In genomic region chr9:102249124-102249816, GRCm38 (mm10) we compare ENCODE assay signal across 14 mouse cellular contexts.
DNase-seq lines count a peak whose midpoint lies in the region; ATAC-seq and TF ChIP-seq lines count a peak whose summit lies in the region.
"Had no signal": no experiment of that assay in that cellular context is flagged by ENCODE, and none has a peak within 500 bp of the region (broad histone marks: within the 10 kb centered on the region; RNA-seq: fewer than 3 reads in every experiment).

No protein-coding gene starts in this region.

- WGBS in kidney, embryonic 14.5 days, result 15% methylated on average over 9 of the region's 9 CpGs
- WGBS in kidney, adult 2 months, result 19% methylated on average over 9 of the region's 9 CpGs
- 5% methylated on average over 9 of the region's 9 CpGs for WGBS in forebrain, embryonic 13.5 days
- 17% methylated on average over 9 of the region's 9 CpGs for WGBS in hindbrain, embryonic 16.5 days
- WGBS in neural tube, embryonic 14.5 days, result 16% methylated on average over 9 of the region's 9 CpGs

- ATAC-seq in kidney, embryonic 14.5 days (ENCODE audit: low FRiP score, low TSS enrichment), result peak; percentile 91
- peak; percentile 87 for ATAC-seq in forebrain, embryonic 13.5 days
- peak; percentile 49 for ATAC-seq in hindbrain, embryonic 16.5 days
- 0 out of 2 replicates have a peak, but pooled peaks have one; percentile 35 for ATAC-seq in neural tube, embryonic 14.5 days (ENCODE audit: low read depth)
- no peak for ATAC-seq in megakaryocyte-erythroid progenitor cell, adult 5-6 weeks (replicated peaks; ENCODE audit: low FRiP score, low TSS enrichment, poor library complexity, severe bottlenecking)
- ATAC-seq: intestine, postnatal 0 days had no signal

- peaks cover 9% of the 10 kb centered on the region for H3K4me1 ChIP-seq in kidney, embryonic 14.5 days (ENCODE audit: control insufficient read depth, insufficient read depth, low read length)
- H3K4me1 ChIP-seq in kidney, adult 2 months (ENCODE audit: control insufficient read depth, insufficient read depth, low read length), result no peaks in the 10 kb centered on the region
- peaks cover 50% of the 10 kb centered on the region for H3K4me1 ChIP-seq in forebrain, embryonic 13.5 days
- peaks cover 16% of the 10 kb centered on the region for H3K4me1 ChIP-seq in hindbrain, embryonic 16.5 days (ENCODE audit: control insufficient read depth, insufficient read depth, low read depth, low read length)
- H3K4me1 ChIP-seq in neural tube, embryonic 14.5 days (ENCODE audit: control insufficient read depth, insufficient read depth, low read length), result peaks cover 15% of the 10 kb centered on the region
- H3K4me1 ChIP-seq: liver, embryonic 15.5 days had no signal

- no peak for TF ChIP-seq CTCF in kidney, adult 2 months (conservative IDR thresholded peaks at IDR 0.05; ENCODE audit: insufficient read depth, insufficient read length, low read depth, low read length)

- no peaks in the 10 kb centered on the region for H3K9me3 ChIP-seq in kidney, embryonic 14.5 days (ENCODE audit: control insufficient read depth, low read length)
- no peaks in the 10 kb centered on the region for H3K9me3 ChIP-seq in forebrain, embryonic 13.5 days (replicated peaks)
- H3K9me3 ChIP-seq in hindbrain, embryonic 16.5 days (ENCODE audit: control insufficient read depth, low read length), result no peaks in the 10 kb centered on the region
- H3K9me3 ChIP-seq in neural tube, embryonic 14.5 days (ENCODE audit: control insufficient read depth, low read length), result no peaks in the 10 kb centered on the region
- H3K9me3 ChIP-seq: embryonic facial prominence, embryonic 13.5 days; liver, embryonic 15.5 days had no signal

- TF ChIP-seq POLR2A in kidney, adult 2 months (IDR thresholded peaks at IDR 0.05; ENCODE audit: low read depth, low read length), result no peak

- no peaks in the 10 kb centered on the region for H3K36me3 ChIP-seq in kidney, embryonic 14.5 days (ENCODE audit: control insufficient read depth, insufficient read depth, low read length)
- no peaks in the 10 kb centered on the region for H3K36me3 ChIP-seq in kidney, adult 2 months (ENCODE audit: control insufficient read depth, insufficient read depth, low read length)
- H3K36me3 ChIP-seq in forebrain, embryonic 13.5 days (ENCODE audit: poor library complexity, severe bottlenecking), result no peaks in the 10 kb centered on the region
- H3K36me3 ChIP-seq in hindbrain, embryonic 16.5 days (ENCODE audit: control insufficient read depth, insufficient read depth, low read length), result no peaks in the 10 kb centered on the region
- H3K36me3 ChIP-seq in neural tube, embryonic 14.5 days (ENCODE audit: control insufficient read depth, insufficient read depth, low read length), result no peaks in the 10 kb centered on the region
- H3K36me3 ChIP-seq: embryonic facial prominence, embryonic 13.5 days; liver, embryonic 15.5 days had no signal

- H3K4me2 ChIP-seq in kidney, embryonic 14.5 days (replicated peaks; ENCODE audit: low read depth, low read length), result no peak overlapping the region
- peak overlapping the region; percentile 24 for H3K4me2 ChIP-seq in forebrain, embryonic 13.5 days
- H3K4me2 ChIP-seq in hindbrain, embryonic 16.5 days (ENCODE audit: low read length), result no peak overlapping the region
- no peak overlapping the region for H3K4me2 ChIP-seq in neural tube, embryonic 14.5 days (ENCODE audit: low read depth, low read length)
- H3K4me2 ChIP-seq: embryonic facial prominence, embryonic 13.5 days; liver, embryonic 15.5 days had no signal

- DNase-seq in kidney, adult 2 months, result no peak
- no peak for DNase-seq in layer of hippocampus, postnatal 10 days (ENCODE audit: low spot score in 2 of 2)
- DNase-seq in natural killer cell, adult 2 months (ENCODE audit: low spot score in 2 of 2), result no peak
- DNase-seq: cerebellum, adult 9-10 months; layer of hippocampus, adult 9-11 months; thymus, adult 18-20 months had no signal

- H3K27me3 ChIP-seq in kidney, embryonic 14.5 days (ENCODE audit: control insufficient read depth, insufficient read depth, low read length), result no peaks in the 10 kb centered on the region
- no peaks in the 10 kb centered on the region for H3K27me3 ChIP-seq in kidney, adult 2 months (replicated peaks; ENCODE audit: control insufficient read depth, insufficient read depth, low read length)
- H3K27me3 ChIP-seq in forebrain, embryonic 13.5 days, result peaks cover 86% of the 10 kb centered on the region
- no peaks in the 10 kb centered on the region; the same call in 1 of the 2 replicates for H3K27me3 ChIP-seq in hindbrain, embryonic 16.5 days (replicated peaks; ENCODE audit: control insufficient read depth, insufficient read depth, low read length)
- H3K27me3 ChIP-seq in neural tube, embryonic 14.5 days (ENCODE audit: control insufficient read depth, insufficient read depth, low read length), result no peaks in the 10 kb centered on the region
- H3K27me3 ChIP-seq: embryonic facial prominence, embryonic 13.5 days; liver, embryonic 15.5 days had no signal

- no peak overlapping the region for H3K9ac ChIP-seq in kidney, embryonic 14.5 days (ENCODE audit: low read depth, low read length)
- H3K9ac ChIP-seq in forebrain, embryonic 13.5 days, result 0 out of 2 replicates have a peak overlapping the region, but pooled peaks have one; percentile 32
- no peak overlapping the region for H3K9ac ChIP-seq in hindbrain, embryonic 16.5 days (ENCODE audit: low read depth, low read length)
- no peak overlapping the region for H3K9ac ChIP-seq in neural tube, embryonic 14.5 days (replicated peaks; ENCODE audit: low read depth, low read length)
- H3K9ac ChIP-seq: embryonic facial prominence, embryonic 13.5 days; liver, embryonic 15.5 days had no signal

- no peak overlapping the region for H3K4me3 ChIP-seq in kidney, embryonic 14.5 days (ENCODE audit: low read length)
- H3K4me3 ChIP-seq in kidney, adult 2 months (ENCODE audit: insufficient read depth, low read depth, low read length), result no peak overlapping the region
- no peak overlapping the region for H3K4me3 ChIP-seq in forebrain, embryonic 13.5 days
- no peak overlapping the region for H3K4me3 ChIP-seq in hindbrain, embryonic 16.5 days (ENCODE audit: low read length)
- no peak overlapping the region for H3K4me3 ChIP-seq in neural tube, embryonic 14.5 days (ENCODE audit: low read depth, low read length)
- H3K4me3 ChIP-seq: embryonic facial prominence, embryonic 13.5 days; liver, embryonic 15.5 days had no signal

- H3K27ac ChIP-seq in kidney, embryonic 14.5 days (ENCODE audit: low read depth, low read length), result peak overlapping the region; percentile 17; the same call in 1 of the 2 replicates
- no peak overlapping the region for H3K27ac ChIP-seq in kidney, adult 2 months (ENCODE audit: insufficient read depth, low read depth, low read length)
- H3K27ac ChIP-seq in forebrain, embryonic 13.5 days, result peak overlapping the region; percentile 40; the same call in 1 of the 2 replicates
- no peak overlapping the region for H3K27ac ChIP-seq in hindbrain, embryonic 16.5 days (ENCODE audit: low read depth, low read length)
- H3K27ac ChIP-seq in neural tube, embryonic 14.5 days (ENCODE audit: low read depth, low read length), result no peak overlapping the region
- H3K27ac ChIP-seq: embryonic facial prominence, embryonic 13.5 days; liver, embryonic 15.5 days had no signal

Comparison
In these comparisons a context has a peak if more than half of its experiments do, and no peak if none do; other contexts are left out.
1. H3K27ac ChIP-seq: peak in kidney, embryonic 14.5 days (single experiment) and forebrain, embryonic 13.5 days (single experiment); none in kidney, adult 2 months (single experiment), hindbrain, embryonic 16.5 days (single experiment) and neural tube, embryonic 14.5 days (single experiment).